Mouse (Mus musculus) heart, embryonic 16.5 days (tissue): ENCODE results near the gene Tnk1. TPM values are rescaled to one million over a fixed set of nuclear protein-coding genes. Genes with fewer than 3 reads are reported as not detected.

ENCODE experiments used
- ATAC-seq: fragments of 200-750 bp; cut with Nextera tagmentation; replicated peaks from 2 replicates; pipeline ENCODE4 v1.8.0; 2017; ENCODE audit warnings: moderate number of reproducible peaks; ENCODE audit not compliant: insufficient read depth, low FRiP score; ENCODE audit errors: extremely low read depth
- H3K27ac ChIP-seq: fragments of 300-500 bp; sonication (generic); 2 replicates; pipeline ENCODE4 v1.5.1; 2014; ENCODE audit warnings: mild to moderate bottlenecking, low read length, control low read depth, moderate library complexity
- H3K27me3 ChIP-seq: fragments of 300-500 bp; sonication (generic); 2 replicates; pipeline ENCODE4 v1.6.1; 2014; ENCODE audit warnings: low read length, mixed read lengths; ENCODE audit not compliant: control insufficient read depth, insufficient read depth
- H3K36me3 ChIP-seq: fragments of 300-500 bp; sonication (generic); 2 replicates; pipeline ENCODE4 v1.6.1; 2014; ENCODE audit not compliant: control insufficient read depth, insufficient read depth
- H3K4me1 ChIP-seq: fragments of 300-500 bp; sonication (generic); 2 replicates; pipeline ENCODE4 v1.6.1; 2014; ENCODE audit warnings: low read length, mixed read lengths; ENCODE audit not compliant: control insufficient read depth, insufficient read depth
- H3K4me2 ChIP-seq: fragments of 300-500 bp; sonication (generic); 2 replicates; pipeline ENCODE4 v1.6.1; 2014; ENCODE audit warnings: low read depth, mild to moderate bottlenecking, control low read depth, low read length
- H3K4me3 ChIP-seq: fragments of 300-500 bp; sonication (generic); 2 replicates; pipeline ENCODE4 v1.5.1; 2014; ENCODE audit warnings: mild to moderate bottlenecking, control low read depth, low read length
- H3K9ac ChIP-seq: fragments of 300-500 bp; sonication (generic); 2 replicates; pipeline ENCODE4 v1.6.1; 2014; ENCODE audit warnings: low read length, control low read depth
- H3K9me3 ChIP-seq: fragments of 300-500 bp; sonication (generic); replicated peaks from 2 replicates; pipeline ENCODE4 v1.6.1; 2016; ENCODE audit warnings: low read length; ENCODE audit not compliant: control insufficient read depth
- WGBS: fragments of 180-500 bp; shearing (Covaris S2); extraction: QIAGEN DNeasy Blood & Tissue Kit; methylation state at CpG from one replicate; pipeline ENCODE4 v1.1.7; 2014; 5-methylcytosine and 5-hydroxymethylcytosine counted together
- polyA plus RNA-seq: library from polyadenylated mRNA; unstranded; fragments of >200 nt; fragmentation: Nextera tagmentation; extraction: Ambion mirVana; gene quantifications from 2 replicates; pipeline ENCODE4 v1.2.1, GENCODE M21; 2015

Gene Tnk1
- polyA plus RNA-seq, 1 experiment from 2014 or later: 0.26 TPM

GRCm38 (mm10) chr11:69894671-69895070 lies 36.1 kb upstream of the Tnk1 start:
- ATAC-seq: no peak

GRCm38 (mm10) chr11:69891482-69891881 lies 33.0 kb upstream of the Tnk1 start:
- Histone ChIP-seq H3K4me3 (no peak overlapping the region), H3K4me2 (no peak overlapping the region), H3K4me1 (peaks cover 9% of the 10 kb centered on the region), H3K27me3 (peaks cover 11% of the 10 kb centered on the region), H3K36me3 (no peaks in the 10 kb centered on the region), H3K9me3 (no peaks in the 10 kb centered on the region), H3K9ac (no peak overlapping the region), H3K27ac (no peak overlapping the region)
- peak; percentile 55; the same call in 1 of the 2 replicates for ATAC-seq
- 21% methylated on average over 4 of the region's 4 CpGs for WGBS

More at GRCm38 (mm10) chr11:69894671-69895070, 36.1 kb upstream of the Tnk1 start:
- H3K27me3 ChIP-seq: peaks cover 11% of the 10 kb centered on the region
- peaks cover 9% of the 10 kb centered on the region for H3K4me1 ChIP-seq
- 70% methylated on average over 5 of the region's 5 CpGs for WGBS
- peak overlapping the region; percentile 26 for H3K4me3 ChIP-seq
- H3K9ac ChIP-seq: no peak overlapping the region
- H3K4me2 ChIP-seq: no peak overlapping the region
- H3K27ac ChIP-seq: peak overlapping the region; percentile 48; the same call in 1 of the 2 replicates
- H3K9me3 ChIP-seq: no peaks in the 10 kb centered on the region
- no peaks in the 10 kb centered on the region for H3K36me3 ChIP-seq

GRCm38 (mm10) chr11:69886907-69887635 lies 28.5 kb upstream of the Tnk1 start:
- H3K4me1 ChIP-seq: peaks cover 12% of the 10 kb centered on the region
- no peaks in the 10 kb centered on the region for H3K36me3 ChIP-seq
- H3K9me3 ChIP-seq: no peaks in the 10 kb centered on the region
- H3K27me3 ChIP-seq: peaks cover 11% of the 10 kb centered on the region
- no peak overlapping the region for H3K4me3 ChIP-seq
- H3K9ac ChIP-seq: no peak overlapping the region
- no peak overlapping the region for H3K4me2 ChIP-seq
- 41% methylated on average over 8 of the region's 8 CpGs for WGBS
- H3K27ac ChIP-seq: no peak overlapping the region
- ATAC-seq: no peak

- no peak overlapping the region for H3K9ac ChIP-seq
- peaks cover 18% of the 10 kb centered on the region for H3K4me1 ChIP-seq
- no peak overlapping the region for H3K27ac ChIP-seq
- no peaks in the 10 kb centered on the region; the same call in 1 of the 2 replicates for H3K27me3 ChIP-seq
- no peaks in the 10 kb centered on the region for H3K9me3 ChIP-seq
- 72% methylated on average over 8 of the region's 8 CpGs for WGBS
- H3K4me3 ChIP-seq: no peak overlapping the region
- H3K36me3 ChIP-seq: no peaks in the 10 kb centered on the region
- peak overlapping the region; percentile 12; the same call in 1 of the 2 replicates for H3K4me2 ChIP-seq
- no peak for ATAC-seq
Observed at GRCm38 (mm10) chr11:69884663-69885062, 26.1 kb upstream of the Tnk1 start.

GRCm38 (mm10) chr11:69884240-69884639 lies 25.7 kb upstream of the Tnk1 start:
- no peak for ATAC-seq
- Histone ChIP-seq H3K4me3 (no peak overlapping the region), H3K4me1 (peaks cover 18% of the 10 kb centered on the region), H3K9me3 (no peaks in the 10 kb centered on the region), H3K9ac (no peak overlapping the region), H3K4me2 (peak overlapping the region; percentile 12; the same call in 1 of the 2 replicates), H3K27ac (peak overlapping the region; percentile 12; the same call in 1 of the 2 replicates), H3K27me3 (no peaks in the 10 kb centered on the region), H3K36me3 (no peaks in the 10 kb centered on the region)
- WGBS: 56% methylated on average over 9 of the region's 9 CpGs

- no peaks in the 10 kb centered on the region for H3K27me3 ChIP-seq
- no peak for ATAC-seq
- peak overlapping the region; percentile 12; the same call in 1 of the 2 replicates for H3K27ac ChIP-seq
- 74% methylated on average over 8 of the region's 8 CpGs for WGBS
- H3K9me3 ChIP-seq: no peaks in the 10 kb centered on the region
- H3K4me2 ChIP-seq: no peak overlapping the region
- H3K4me3 ChIP-seq: no peak overlapping the region
- peaks cover 18% of the 10 kb centered on the region for H3K4me1 ChIP-seq
- H3K9ac ChIP-seq: no peak overlapping the region
- no peaks in the 10 kb centered on the region for H3K36me3 ChIP-seq
Observed at GRCm38 (mm10) chr11:69883527-69884151, 25.1 kb upstream of the Tnk1 start.

GRCm38 (mm10) chr11:69883066-69883465 lies 24.5 kb upstream of the Tnk1 start:
- no peak for ATAC-seq

GRCm38 (mm10) chr11:69881787-69882670 lies 23.5 kb upstream of the Tnk1 start:
- 59% methylated on average over 21 of the region's 21 CpGs for WGBS
- no peaks in the 10 kb centered on the region for H3K36me3 ChIP-seq
- H3K4me2 ChIP-seq: peak overlapping the region; percentile 93
- H3K4me3 ChIP-seq: peak overlapping the region; percentile 69
- ATAC-seq: no peak
- H3K9ac ChIP-seq: peak overlapping the region; percentile 81
- H3K27me3 ChIP-seq: no peaks in the 10 kb centered on the region
- peaks cover 22% of the 10 kb centered on the region for H3K4me1 ChIP-seq
- peak overlapping the region; percentile 94 for H3K27ac ChIP-seq
- no peaks in the 10 kb centered on the region for H3K9me3 ChIP-seq

More at GRCm38 (mm10) chr11:69883066-69883465, 24.5 kb upstream of the Tnk1 start:
- Histone ChIP-seq H3K27me3 (no peaks in the 10 kb centered on the region), H3K4me3 (no peak overlapping the region), H3K9me3 (no peaks in the 10 kb centered on the region), H3K4me2 (no peak overlapping the region), H3K27ac (no peak overlapping the region), H3K4me1 (peaks cover 18% of the 10 kb centered on the region), H3K36me3 (no peaks in the 10 kb centered on the region), H3K9ac (no peak overlapping the region)
- 62% methylated on average over 4 of the region's 4 CpGs for WGBS
